Mouse (Mus musculus): ENCODE results near the gene Cpsf4l. TPM values are rescaled to one million over a fixed set of nuclear protein-coding genes. Genes with fewer than 3 reads are reported as not detected.

Gene Cpsf4l
- polyA plus RNA-seq (2015; fragmentation: Nextera tagmentation; extraction: Ambion mirVana) = 0.21 TPM in 1 of 2 replicates, not detected in the other

DNA sequence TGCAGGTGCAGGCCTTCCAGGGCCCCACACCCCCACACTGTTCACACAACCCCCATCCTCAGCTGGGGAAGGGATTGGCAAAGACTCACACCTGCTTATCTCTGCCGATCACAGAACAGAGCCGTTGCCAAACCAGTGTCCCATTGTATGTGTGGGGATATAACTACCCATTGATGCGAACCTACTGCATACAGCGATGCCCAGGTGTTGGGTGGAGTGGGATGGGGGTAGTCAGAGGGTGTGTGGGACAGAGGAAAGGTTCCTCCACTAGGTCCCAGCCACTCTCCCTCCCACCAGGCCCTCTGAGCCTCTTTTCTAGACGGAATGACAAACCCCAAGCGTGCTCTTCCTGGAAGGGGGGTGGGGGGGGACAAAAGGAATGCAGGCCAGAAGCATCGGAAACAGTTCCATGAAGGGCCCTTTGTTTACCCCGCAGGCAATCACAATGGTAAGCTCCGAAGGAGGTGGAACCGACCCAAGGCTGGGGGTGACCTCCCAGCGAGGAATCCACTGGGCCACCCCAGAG lies at the start of gene Cpsf4l:
Gene Cpsf4l (minus strand): TSS at position 287 of the 526 bp plus-strand sequence.

GRCm38 (mm10) chr11:113751484-113752084 lies 41.8 kb upstream of the Cpsf4l start, which contains the start of gene Cdc42ep4:
Gene Cdc42ep4, minus strand, starts transcription at chr11:113751881.

GRCm38 (mm10) chr11:113683957-113684706 lies 25.7 kb downstream of the Cpsf4l start, which contains the start of the genes Fam104a and D11Wsu47e:
Gene Fam104a, minus strand, starts transcription at chr11:113684155.
Gene D11Wsu47e, plus strand, starts transcription at chr11:113684412.

GRCm38 (mm10) chr11:113649353-113650210 lies 60.2 kb downstream of the Cpsf4l start, which contains the start of gene Slc39a11:
Gene Slc39a11, minus strand, starts transcription at chr11:113650079.

DNA sequence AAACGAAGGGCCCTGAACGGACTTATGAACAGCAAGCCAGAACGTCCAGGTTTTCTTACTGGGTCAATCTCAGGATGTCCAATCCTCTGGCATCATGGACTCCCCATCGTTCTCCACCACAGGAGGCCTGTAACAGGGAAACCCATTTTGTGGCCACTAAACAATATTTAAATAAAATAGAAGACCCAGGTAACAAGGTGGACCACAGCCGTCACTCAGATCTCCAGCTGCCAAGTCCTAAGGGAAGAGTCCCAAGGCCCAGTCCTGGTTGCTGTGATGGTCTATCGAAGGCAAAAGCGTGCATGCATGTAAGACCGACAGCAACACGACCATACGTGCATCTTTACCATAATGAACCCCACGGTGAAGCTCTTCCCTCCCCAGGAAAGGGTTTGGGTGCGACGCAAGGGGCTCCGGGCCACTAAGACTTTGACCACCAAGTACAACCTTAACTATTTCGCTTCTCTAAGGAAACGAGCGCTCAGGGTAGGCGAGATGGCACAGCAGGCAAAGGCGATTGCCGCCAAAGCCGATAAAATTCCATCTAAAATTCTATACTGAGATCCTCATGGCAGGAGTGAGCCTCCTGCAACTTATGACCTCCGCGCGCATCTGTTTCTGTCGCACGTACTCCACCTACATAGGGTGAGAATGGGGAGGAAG lies 61.0 kb downstream of the Cpsf4l start, which contains the start of gene Cog1:
Gene Cog1 (plus strand): TSS at position 480 of the 663 bp plus-strand sequence.

Other genes with a start within 250 kb of the Cpsf4l start
- 0.09 and 0.29 TPM in 2 replicates for gene Sstr2, start 90.7 kb downstream of the Cpsf4l start, polyA plus RNA-seq (2015; fragmentation: Nextera tagmentation; extraction: Ambion mirVana)
- gene Cog1, start 60.8 kb downstream of the Cpsf4l start, polyA plus RNA-seq (2015; fragmentation: Nextera tagmentation; extraction: Ambion mirVana) = 13.0 and 13.9 TPM in 2 replicates
- 5.4 and 7.3 TPM in 2 replicates for gene Slc39a11, start 59.9 kb downstream of the Cpsf4l start, polyA plus RNA-seq (2015; fragmentation: Nextera tagmentation; extraction: Ambion mirVana)
- 32.3 and 35.0 TPM in 2 replicates for gene Fam104a, start 25.9 kb downstream of the Cpsf4l start, polyA plus RNA-seq (2015; fragmentation: Nextera tagmentation; extraction: Ambion mirVana)
- gene D11Wsu47e, start 25.6 kb downstream of the Cpsf4l start, polyA plus RNA-seq (2015; fragmentation: Nextera tagmentation; extraction: Ambion mirVana) = 7.4 and 8.5 TPM in 2 replicates
- 15.9 and 20.2 TPM in 2 replicates for gene Cdc42ep4, start 41.9 kb upstream of the Cpsf4l start, polyA plus RNA-seq (2015; fragmentation: Nextera tagmentation; extraction: Ambion mirVana)

All from skeletal muscle tissue, postnatal 0 days (tissue).